Mouse (Mus musculus): Measurements from ENCODE around the gene Ostc.

Gene Ostc

GRCm38 (mm10) chr3:130710103-130710502, 859 bp upstream of the Ostc start:
- no peak for DNase-seq (ENCODE audit: low read depth, low spot score)

GRCm38 (mm10) chr3:130708529-130708928, 715 bp downstream of the Ostc start:
- DNase-seq (ENCODE audit: low read depth, low spot score), result no peak

- DNase-seq (ENCODE audit: low read depth, low spot score), result no peak
Observed at GRCm38 (mm10) chr3:130702289-130702688, 7.0 kb downstream of the Ostc start.

DNA sequence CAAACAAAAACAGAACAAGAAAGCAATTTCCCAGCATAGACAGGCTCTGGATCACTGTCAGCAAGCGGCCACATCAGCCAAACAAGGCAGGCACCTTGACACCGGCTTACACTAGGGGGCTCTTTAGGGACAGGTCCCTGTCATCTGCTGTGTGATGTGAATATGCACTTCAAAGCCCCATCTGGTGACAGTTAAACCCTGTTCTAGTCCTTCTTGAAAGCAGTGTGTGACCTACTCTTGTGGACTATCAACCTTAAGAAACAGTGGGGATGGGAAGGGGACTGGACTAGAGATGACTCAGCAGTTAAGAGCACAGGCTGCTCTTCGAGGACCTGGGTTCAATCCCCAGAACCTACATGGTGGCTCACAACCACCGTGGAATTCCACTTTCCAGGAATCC, 11.6 kb downstream of the Ostc start:
- DNase-seq (ENCODE audit: low read depth, low spot score), result peak; percentile 35

DNA sequence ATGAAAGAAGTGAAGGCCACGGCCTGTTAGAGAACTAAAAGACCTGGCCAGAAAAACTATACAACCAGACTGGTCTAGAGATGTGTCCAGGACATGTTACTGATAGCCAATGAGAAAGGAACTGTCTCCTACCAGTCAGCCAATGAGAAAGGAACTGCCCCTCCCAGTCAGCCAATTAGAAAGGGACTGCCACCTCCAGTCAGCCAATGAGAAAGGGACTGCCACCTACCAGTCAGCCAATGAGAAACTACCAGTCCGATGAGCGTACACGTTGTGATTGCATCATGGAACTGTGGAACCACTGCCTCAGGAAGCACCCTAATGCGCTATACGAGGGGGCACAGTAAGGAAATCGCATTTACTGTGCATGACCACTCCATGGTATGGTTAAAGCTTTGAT, 14.5 kb downstream of the Ostc start:
- DNase-seq (ENCODE audit: low read depth, low spot score), result peak; percentile 96

DNA sequence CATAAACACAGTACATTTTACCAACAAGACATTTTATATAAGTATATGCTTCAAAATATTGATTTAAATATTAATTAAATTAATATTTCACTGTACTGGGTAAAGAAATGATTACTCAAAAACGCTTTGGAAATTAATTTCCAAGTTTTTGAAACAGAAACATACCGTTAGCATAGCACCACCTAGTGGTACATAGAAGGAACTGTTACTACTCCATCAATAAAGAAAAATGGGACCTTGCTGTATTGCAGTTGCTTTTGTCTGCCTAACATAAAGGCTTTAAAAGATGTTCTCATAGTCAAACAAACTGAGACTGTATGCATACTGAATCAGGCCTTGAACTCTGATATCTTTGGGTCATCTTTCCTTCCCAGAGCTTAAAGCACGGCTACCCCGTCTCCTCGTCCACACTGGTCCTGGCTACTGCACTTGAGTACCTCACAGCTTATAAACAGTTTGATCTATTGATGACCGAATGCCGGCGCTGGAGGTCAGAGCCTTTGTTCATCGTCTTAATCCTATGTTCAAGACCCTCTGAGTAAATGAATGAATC, 15.1 kb downstream of the Ostc start:
- DNase-seq (ENCODE audit: low read depth, low spot score), result peak; percentile 53

DNA sequence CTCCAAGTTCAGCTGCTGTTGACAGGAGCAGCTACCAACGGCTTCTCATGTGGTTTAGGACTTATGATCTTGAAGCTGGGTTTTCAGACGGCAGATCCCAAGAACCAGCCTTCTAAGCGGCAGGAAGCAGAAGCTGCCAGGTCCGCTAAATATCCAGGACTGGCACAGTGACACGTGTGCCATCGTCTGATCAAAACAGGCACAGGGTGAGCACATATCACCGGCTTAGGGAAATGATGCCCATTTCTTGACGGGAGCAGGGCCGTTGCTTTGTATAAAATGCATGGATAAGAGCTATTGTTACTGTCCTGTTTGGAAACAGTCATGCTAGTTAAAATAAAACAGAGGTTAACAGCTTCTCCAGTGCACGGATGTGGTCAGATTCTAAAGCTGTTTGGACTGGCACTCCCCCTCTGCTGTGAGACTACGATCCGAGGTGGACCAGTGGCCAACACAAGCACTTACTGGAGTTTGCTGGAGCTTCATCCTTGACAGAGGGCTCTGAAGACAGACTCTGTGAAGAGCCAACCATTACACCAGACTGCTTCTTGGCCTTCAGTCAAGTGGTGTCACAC, 17.6 kb downstream of the Ostc start:
- DNase-seq (ENCODE audit: low read depth, low spot score), result no peak

- peak; percentile 79 for DNase-seq (ENCODE audit: low read depth, low spot score)
Observed at GRCm38 (mm10) chr3:130690834-130691595, 18.2 kb downstream of the Ostc start.

- DNase-seq (ENCODE audit: low read depth, low spot score), result peak; percentile 84
Observed at GRCm38 (mm10) chr3:130689630-130690029, 19.6 kb downstream of the Ostc start.

DNA sequence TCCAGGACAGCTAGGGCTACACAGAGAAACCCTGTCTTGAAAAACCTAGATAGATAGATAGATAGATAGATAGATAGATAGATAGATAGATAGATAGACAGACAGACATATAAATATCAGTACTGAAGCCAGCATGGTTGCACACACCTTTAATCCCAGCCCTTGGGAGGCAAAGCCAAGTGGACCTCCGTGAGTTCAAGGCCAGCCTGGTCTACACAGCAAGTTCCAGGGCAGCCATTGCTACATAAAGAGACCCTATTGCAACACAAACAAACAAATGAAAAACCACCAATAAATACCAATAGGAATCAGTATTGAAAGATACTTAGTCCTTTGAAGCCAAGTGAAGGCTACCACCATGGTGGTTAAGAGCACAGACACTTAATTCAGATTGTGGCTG, 22.2 kb downstream of the Ostc start:
- DNase-seq (ENCODE audit: low read depth, low spot score), result no peak

DNA sequence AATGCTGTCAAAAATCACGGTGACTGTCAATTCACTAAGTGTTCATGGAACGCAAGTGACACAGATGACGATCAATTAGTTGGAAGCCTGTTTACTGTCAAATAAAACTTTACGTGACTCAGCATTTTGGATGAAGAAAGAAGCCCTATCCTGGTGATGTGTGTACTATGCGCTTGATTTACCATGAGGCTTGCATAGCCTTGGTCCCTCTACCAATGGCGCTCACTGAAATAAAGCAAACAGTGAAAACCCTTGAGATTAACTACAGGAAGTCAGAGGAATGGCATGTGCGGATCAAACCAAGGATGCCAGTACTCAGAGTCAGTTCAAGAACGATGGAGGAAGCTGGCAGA, 24.3 kb downstream of the Ostc start:
- DNase-seq (ENCODE audit: low read depth, low spot score), result no peak

- no peak for DNase-seq (ENCODE audit: low read depth, low spot score)
Observed at GRCm38 (mm10) chr3:130684276-130685013, 24.8 kb downstream of the Ostc start.

GRCm38 (mm10) chr3:130683836-130684235, 25.4 kb downstream of the Ostc start:
- DNase-seq (ENCODE audit: low read depth, low spot score), result no peak

DNA sequence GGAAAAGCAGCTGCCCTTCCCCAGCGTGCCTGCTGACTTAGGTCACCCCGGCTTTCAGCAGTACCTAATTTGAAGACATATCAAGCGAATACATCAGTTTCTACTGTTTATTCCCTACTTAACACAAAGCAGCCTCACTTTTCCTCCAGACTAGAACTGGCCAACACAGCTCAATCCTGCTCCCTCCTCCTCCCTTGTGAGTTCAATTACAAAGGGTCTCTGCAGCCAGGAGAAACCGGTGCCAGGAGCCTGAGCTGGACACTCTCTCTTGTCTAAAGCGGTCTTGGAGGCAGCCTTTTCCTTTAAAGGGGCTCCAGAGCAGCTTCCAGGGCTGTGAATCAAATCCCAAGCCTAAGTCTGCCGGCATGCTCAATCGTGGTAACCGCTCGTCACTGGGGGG, 27.1 kb downstream of the Ostc start:
- no peak for DNase-seq (ENCODE audit: low read depth, low spot score)

DNA sequence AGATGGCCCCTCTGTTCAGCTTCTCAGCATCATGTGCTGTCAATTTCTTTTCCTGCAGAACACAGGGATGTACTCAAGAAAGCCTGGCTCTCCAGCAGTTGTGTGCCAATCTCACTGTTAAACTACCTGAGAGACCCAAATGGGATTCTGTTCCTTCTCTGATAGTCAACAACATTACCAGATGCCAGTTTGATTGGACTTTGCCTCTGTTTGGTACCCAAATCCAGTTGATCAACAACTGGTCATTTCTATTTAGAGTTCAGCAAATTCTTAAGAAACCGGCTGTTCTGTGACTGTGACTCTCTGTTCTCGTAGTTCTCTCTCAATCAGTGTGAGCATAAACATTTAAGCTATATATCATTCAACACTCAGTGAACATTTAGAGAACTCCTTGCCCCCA, 28.0 kb downstream of the Ostc start:
- DNase-seq (ENCODE audit: low read depth, low spot score), result no peak

DNA sequence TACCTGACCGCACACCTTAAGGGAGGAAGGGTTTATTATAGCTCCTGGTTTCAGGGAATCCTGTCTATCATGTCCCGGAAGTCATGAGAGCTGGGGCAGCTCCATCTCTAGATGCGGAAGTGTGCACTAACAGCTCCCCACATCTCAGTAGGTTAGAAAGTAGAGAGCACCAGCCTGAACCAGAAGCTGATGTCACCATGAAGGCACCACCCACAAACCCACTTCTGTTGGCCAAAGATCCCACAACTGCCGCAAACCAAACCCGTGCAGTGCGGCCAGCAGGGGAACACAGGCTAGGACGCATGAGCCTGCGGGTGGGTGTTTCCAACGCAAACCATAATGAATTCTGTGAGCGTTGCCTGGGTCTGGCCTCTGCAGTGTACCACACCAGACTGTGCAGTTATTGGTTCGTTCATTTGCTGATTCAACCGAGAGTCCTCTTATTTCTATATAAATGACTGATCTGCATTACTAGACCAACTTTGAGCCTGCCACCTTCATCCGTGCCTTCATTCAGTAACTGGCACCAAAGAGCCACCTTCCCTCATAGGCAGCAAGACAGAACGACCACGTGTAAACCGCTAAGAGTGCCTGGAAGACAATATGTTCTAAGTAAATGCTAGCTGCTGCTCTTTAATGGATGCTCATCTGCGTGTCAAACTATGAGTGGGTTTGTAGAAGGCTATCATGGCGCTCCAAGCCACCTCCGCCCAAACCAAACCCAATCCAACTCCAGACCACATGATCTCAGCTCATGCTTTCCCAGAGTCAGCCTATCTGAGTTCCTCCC, 31.4 kb downstream of the Ostc start:
- DNase-seq (ENCODE audit: low read depth, low spot score), result no peak

- DNase-seq (ENCODE audit: low read depth, low spot score), result no peak
Observed at GRCm38 (mm10) chr3:130671291-130671690, 38.0 kb downstream of the Ostc start.

DNA sequence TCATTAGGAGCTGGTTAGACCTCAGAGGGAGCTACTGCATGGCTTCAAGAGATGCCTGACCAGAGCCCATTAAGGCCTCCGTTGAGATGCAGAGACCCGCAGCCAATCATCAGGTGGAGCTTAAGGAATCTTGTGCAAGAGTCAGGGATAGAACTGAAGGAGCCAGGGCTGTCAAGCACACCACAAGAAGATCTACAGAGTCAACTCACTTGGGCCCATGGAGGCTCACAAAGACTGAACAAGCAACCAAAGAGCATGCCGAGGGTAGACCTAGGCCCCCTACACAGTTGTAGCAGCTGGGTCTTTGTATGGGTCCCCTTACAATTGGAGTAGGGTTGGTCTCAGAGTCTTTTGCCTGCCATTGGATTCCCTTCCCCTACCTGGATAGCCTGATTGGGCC, 46.7 kb downstream of the Ostc start:
- DNase-seq (ENCODE audit: low read depth, low spot score), result no peak

- DNase-seq (ENCODE audit: low read depth, low spot score), result no peak
Observed at GRCm38 (mm10) chr3:130660619-130661018, 48.6 kb downstream of the Ostc start.

- no peak for DNase-seq (ENCODE audit: low read depth, low spot score)
Observed at GRCm38 (mm10) chr3:130649569-130649968, 59.7 kb downstream of the Ostc start.

- DNase-seq (ENCODE audit: low read depth, low spot score), result no peak
Observed at GRCm38 (mm10) chr3:130646110-130646810, 63.0 kb downstream of the Ostc start.
